Mouse (Mus musculus): Measurements from ENCODE around the gene Unc5cl. TPM values are rescaled to one million over a fixed set of nuclear protein-coding genes. Genes with fewer than 3 reads are reported as not detected.

The Unc5cl gene
- total RNA-seq, 2 experiments from 2014 or later, result 0.20 to 0.22 TPM

DNA sequence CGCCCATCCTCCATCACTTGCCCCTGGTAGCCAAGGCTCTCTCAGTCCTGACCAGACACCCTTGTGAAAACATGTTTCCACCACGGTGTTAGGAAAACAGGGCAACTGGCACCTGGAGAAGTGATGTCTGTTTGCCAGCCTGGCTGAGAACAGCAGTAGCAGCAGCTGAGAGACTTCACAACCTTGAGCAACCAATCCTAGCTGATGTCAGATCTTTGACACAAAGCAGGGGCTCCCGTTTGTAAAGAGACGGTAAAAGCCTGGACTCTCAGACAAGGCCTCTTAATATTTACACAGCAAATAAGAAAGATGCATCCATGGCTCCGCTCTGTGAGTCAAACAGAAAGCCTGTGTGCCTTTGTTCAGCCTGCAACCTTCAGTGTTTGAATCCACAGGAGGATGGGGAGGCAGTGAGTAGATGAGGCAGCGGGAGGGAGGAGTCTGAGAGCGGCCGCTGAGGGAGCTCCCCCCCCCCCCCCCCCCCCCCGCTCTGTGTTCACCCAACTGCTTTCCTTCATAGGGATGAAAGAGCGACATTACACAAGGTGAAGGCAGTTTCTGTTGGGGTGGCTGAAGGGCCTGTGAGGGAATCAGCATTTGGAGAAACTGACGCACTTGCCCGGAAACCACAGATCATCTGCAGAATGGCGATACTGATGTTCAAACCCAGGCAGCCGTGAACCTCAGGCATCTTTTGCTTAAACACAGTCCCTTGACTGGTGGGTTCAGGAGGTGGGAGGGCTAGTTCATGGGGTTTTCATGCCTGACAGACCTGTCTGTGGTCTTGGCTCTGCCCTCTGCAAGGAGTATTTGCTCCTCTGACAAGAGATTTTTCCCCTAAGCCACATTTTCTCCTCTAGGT lies 79.4 kb downstream of the Unc5cl start:
- intact Hi-C loops (cut with DNase I), result no loop called here
- no peak for DNase-seq

GRCm38 (mm10) chr17:48538328-48538727 lies 83.6 kb downstream of the Unc5cl start:
- intact Hi-C loops (cut with DNase I), result no loop called here
- DNase-seq, result peak; percentile 37

GRCm38 (mm10) chr17:48539326-48539725 lies 84.6 kb downstream of the Unc5cl start:
- intact Hi-C loops (cut with DNase I), result no loop called here

GRCm38 (mm10) chr17:48542733-48543132 lies 88.0 kb downstream of the Unc5cl start:
- no peak for DNase-seq
- intact Hi-C loops (cut with DNase I), result no loop called here

More at GRCm38 (mm10) chr17:48539326-48539725, 84.6 kb downstream of the Unc5cl start:
- no peak for DNase-seq

GRCm38 (mm10) chr17:48543301-48543765 lies 88.6 kb downstream of the Unc5cl start:
- intact Hi-C loops (cut with DNase I), result no loop called here
- DNase-seq, result no peak

DNA sequence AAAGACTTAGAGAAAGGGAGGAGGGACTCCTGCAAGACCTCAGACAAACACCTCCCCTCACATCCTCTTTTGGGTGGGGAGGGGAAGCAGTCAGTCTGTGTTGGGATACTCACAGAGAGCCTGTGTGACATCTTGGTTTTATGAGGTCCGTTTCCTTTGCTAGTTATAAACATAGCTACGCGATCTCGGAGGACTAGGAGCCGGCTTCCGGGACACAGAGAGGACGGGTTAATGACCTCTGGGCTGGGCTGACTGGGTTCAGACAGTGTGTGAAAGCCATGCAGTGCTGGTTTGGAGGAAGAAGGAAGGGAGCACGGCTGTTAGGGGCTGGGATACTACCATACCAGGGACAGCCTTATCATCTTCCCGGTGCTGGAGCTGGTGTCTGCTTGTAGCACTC lies 90.0 kb downstream of the Unc5cl start:
- intact Hi-C loops (cut with DNase I), result no loop called here
- no peak for DNase-seq

- intact Hi-C loops (cut with DNase I), result no loop called here
- peak; percentile 8 for DNase-seq
Measured at GRCm38 (mm10) chr17:48545223-48545943, 90.7 kb downstream of the Unc5cl start.

DNA sequence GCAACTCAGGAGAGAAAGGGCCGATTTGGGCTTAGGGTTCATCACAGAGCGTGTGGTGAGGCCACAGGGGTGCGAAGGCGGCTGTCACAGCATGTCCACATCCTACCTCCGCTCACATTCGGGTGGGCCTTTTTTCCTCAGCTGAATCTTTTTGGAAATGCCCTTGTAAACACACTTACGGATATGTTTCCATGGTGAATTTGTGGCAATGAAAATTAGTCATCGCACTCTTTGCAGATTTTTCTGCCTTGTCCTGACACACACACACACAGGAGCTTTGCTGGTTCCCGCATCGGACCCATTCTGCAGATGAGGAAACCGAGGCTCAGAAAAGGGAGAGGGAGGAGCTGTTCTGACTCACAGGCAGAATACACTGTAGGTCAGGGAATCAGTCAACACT lies 91.3 kb downstream of the Unc5cl start:
- intact Hi-C loops (cut with DNase I), result no loop called here
- no peak for DNase-seq

DNA sequence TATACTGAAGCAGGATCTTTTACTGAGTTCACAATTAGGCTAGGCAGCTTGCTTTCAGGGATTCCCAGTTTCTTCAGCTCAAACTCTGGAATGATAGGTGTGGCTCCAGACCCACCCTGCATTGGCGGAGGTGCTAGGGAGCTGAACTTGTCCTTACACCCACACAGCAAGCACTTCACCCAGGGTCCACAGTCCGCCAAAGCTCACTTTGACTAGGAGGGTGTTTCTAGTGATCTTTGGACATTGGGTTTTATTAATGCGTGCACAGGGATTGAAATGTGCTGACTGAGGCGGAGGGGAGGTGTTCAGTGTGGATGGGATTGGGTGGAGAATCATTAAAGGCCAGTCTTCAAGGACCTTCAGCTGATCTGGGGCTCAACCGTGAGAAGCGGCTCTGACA lies 93.0 kb downstream of the Unc5cl start:
- intact Hi-C loops (cut with DNase I), result no loop called here
- no peak for DNase-seq

DNA sequence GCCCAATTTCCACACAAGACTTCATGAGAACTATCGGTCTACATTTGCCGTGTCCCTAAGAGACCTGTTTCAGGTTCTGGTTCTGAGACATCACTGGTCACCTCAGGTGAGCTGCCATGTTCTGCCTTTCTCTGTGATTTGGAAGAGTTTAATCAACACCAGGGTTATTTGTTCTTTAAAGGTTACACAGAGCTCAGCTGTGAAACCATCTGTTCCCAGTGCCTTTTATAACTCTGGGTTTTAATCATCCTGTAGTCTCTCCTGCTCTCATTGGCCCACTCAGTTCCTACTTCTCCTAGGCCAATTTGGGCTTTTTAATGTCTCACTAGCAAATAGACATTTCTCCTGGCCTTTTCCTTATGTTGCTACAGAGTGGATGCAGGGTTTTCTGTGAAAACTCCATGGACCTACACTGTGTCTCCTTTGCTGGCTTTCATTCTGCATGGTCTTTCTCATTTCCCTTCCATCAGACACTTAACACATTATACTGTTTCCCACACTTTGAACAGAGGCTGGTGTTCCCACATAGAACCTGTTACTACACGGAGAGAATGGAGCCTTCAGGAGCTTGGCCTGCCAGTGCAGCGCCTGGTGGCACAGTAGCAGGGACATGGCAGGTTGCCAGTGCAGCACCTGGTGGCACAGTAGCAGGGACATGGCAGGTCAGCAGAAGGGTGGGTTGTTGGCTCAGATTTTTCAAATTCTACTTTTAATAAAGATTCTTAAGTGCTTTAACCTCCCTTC lies 97.3 kb downstream of the Unc5cl start:
- intact Hi-C loops (cut with DNase I), result no loop called here
- peak; percentile 54 for DNase-seq

GRCm38 (mm10) chr17:48552532-48552915 lies 97.8 kb downstream of the Unc5cl start:
- intact Hi-C loops (cut with DNase I), result no loop called here
- no peak for DNase-seq

DNA sequence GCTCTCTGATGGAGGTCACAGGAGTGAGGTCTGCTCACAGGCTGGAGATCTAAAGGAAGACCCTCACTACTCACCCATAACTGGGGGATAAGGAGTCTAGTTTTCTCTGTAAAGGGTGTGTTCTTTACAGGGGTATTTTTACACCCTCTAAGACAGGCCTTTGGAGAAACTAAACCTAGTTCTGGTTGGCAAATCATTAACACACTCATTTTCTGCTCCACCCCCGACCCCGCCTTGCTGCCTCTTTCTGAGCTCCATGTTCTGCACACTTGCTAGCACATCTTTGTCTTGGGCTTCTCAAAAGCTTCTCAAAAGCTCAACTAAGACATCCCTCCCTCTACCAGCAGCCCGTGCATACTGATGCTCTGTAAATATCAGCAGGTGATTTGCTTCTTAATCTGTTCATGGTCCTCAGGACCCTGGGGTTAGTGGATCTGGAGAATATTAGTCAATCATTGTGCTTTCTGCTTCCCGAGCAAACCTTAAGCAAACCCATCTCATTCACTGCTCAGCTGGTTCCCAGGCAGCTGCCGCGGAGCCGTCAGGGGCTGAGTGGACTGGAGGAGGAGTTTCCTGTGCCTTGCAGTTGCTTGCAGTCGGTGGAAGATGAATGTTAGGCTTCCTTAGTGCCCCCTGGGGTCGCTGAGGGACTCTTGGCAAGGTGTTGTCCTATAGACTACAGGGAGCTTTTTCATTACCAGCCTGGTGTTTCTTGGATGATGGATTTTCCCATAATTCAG lies 101.7 kb downstream of the Unc5cl start:
- intact Hi-C loops (cut with DNase I), result no loop called here
- no peak for DNase-seq

GRCm38 (mm10) chr17:48557823-48558715 lies 103.4 kb downstream of the Unc5cl start:
- intact Hi-C loops (cut with DNase I), result no loop called here
- no peak for DNase-seq

GRCm38 (mm10) chr17:48564931-48565330 lies 110.2 kb downstream of the Unc5cl start:
- no peak for DNase-seq
- intact Hi-C loops (cut with DNase I), result no loop called here

DNA sequence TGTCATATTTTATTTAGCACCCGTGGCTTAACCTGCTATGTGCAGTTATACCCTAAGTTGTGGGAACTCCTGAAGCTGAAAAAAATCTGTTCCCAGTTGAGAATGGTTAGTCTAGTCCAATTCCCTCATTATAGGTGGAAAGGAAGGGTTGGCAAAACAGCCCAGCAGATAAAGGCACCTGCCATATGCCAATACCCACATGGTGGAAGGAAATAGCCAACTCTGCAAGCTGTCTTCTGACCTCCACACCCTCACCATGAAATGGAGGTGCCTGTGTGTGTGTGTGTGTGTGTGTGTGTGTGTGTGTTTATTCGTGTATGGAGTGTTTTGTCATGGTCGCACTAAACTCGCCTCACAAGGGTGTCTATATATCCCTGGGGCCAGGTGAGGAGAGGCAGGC lies 115.0 kb downstream of the Unc5cl start:
- no peak for DNase-seq
- intact Hi-C loops (cut with DNase I), result no loop called here

GRCm38 (mm10) chr17:48581153-48581552 lies 126.5 kb downstream of the Unc5cl start:
- intact Hi-C loops (cut with DNase I), result no loop called here
- no peak for DNase-seq

DNA sequence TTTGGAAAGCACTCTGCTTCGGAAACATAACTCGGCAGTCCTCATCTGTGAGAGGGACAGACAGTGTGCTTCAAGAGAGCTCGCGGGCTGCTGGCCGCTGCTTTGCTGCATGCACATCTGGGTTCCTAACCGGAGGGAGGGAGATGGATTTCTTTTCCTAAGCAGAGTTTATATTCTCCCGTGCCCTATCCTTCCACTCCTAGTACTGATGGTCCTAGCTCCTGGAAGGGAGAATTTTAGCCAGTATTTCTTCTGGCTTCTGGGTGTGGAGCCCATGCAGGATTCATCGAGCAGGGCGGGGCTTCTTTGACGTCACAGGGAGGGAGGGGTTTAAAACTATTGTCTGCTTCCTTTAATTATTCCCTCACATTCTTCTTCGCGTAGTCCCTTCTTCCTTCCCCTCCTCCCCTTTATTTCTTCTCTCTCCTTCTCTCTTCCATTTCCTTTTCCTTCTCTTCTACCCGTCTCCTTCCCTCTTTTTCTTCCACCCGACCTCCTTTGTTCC lies 127.8 kb downstream of the Unc5cl start:
- intact Hi-C loops (cut with DNase I), result no loop called here
- DNase-seq, result no peak

DNA sequence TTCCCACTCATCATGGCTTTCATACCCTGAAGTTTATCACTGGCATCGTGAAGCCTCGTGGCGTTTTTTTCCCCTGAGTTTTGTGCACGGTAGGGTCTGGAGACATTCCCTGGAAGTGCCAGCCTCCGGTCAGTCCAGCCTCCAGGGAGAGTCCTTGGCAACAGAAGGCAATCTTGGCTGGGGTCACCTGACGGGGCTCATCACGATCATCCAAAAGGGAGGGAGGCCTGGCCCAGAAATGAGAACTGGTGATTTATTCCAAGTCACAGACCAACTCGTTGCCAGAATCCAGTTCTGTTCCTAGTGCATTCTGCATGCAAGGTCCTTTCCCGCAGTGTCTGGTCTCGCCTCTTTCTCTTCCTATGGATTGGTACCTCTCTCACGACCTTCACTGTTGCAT lies 128.7 kb downstream of the Unc5cl start:
- intact Hi-C loops (cut with DNase I), result no loop called here

GRCm38 (mm10) chr17:48585902-48586359 lies 131.2 kb downstream of the Unc5cl start:
- intact Hi-C loops (cut with DNase I), result no loop called here
- peak; percentile 17 for DNase-seq

More for the DNA sequence above, 128.7 kb downstream of the Unc5cl start:
- DNase-seq, result peak; percentile 14
